Mouse (Mus musculus): ENCODE measurements at regions not wholly inside any gene's neighbourhood (a gene's known extent, or its start where the extent isn't known, plus 50 kb on each side); places are given as distances from the start of the nearest gene placed in this dataset.

DNA sequence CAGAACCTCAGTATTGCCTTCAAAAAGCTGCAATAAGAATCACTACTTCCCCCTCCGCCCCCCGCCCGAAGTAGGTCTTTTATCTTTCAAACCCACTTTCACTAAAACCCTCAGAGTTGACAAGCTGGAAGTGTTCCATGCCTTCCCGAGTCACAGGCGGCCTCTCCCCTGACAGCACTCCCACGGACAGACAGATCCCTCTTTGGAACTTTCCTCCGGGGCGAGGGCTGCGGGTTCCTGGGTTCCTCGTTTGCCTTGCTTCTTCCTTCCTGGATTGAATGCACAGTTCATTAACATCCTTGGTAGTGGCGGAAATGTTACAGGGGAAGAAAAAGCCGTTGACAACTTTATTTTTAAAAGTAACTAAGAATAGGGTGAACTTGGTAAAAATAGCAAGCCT is 132.1 kb upstream of the Fam19a5 start:
- H3K27me3 ChIP-seq = no peaks in the 10 kb centered on the region
- H3K4me3 ChIP-seq = no peak overlapping the region
- 59% methylated on average over 12 of the region's 12 CpGs for WGBS
- ATAC-seq (ENCODE audit: low FRiP score, low read depth) = no peak
- H3K9ac ChIP-seq = no peak overlapping the region
- H3K4me2 ChIP-seq (replicated peaks) = no peak overlapping the region
- H3K27ac ChIP-seq = no peak overlapping the region
- H3K9me3 ChIP-seq = no peaks in the 10 kb centered on the region
- no peaks in the 10 kb centered on the region for H3K4me1 ChIP-seq
- no peaks in the 10 kb centered on the region for H3K36me3 ChIP-seq

DNA sequence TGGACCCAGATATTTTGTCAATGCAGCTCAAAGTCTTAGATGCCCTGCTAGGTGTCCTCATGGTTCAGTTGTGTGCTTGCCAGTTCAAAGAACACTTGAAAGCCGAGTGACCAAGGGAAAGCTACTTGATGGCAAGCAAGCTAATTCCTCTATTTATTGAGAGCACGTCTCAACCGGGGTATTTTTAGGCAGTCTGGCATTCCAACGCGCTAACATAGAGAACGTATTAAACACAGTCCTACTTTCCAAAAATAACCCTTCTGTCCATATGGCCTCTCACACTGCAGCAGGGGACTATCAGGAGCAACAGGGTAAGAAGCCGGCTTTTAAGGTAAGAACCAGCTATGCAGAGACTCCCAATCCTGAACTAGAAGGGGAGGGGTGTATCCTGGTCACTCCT is 128.1 kb upstream of the Fam19a5 start:
- Histone ChIP-seq H3K36me3 (no peaks in the 10 kb centered on the region), H3K9me3 (no peaks in the 10 kb centered on the region), H3K4me3 (no peak overlapping the region), H3K4me1 (no peaks in the 10 kb centered on the region), H3K27ac (no peak overlapping the region), H3K4me2 (replicated peaks) (no peak overlapping the region), H3K9ac (no peak overlapping the region), H3K27me3 (no peaks in the 10 kb centered on the region)
- 78% methylated on average over 7 of the region's 7 CpGs for WGBS
- ATAC-seq (ENCODE audit: low FRiP score, low read depth) = no peak

DNA sequence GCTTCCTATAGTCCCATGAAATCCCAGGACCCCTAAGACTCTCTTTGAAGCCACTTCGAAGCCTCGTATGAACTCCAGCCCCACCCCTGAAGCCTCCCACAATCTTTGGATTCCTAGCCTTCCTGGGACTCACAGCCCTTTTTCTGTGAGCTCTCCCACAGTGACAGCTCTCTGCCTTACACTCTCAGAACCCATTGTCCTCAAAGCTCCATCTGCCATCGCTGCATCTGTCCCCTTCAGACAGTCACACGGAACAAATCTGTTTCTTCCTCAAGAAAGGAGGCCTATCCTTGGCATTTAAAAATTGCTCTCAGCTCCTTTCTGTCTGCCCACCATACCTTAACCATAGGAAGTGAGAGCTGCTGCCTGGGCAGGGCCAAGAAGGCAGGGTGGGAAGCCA is 122.4 kb upstream of the Fam19a5 start:
- no peaks in the 10 kb centered on the region for H3K27me3 ChIP-seq
- H3K9me3 ChIP-seq = no peaks in the 10 kb centered on the region
- ATAC-seq (ENCODE audit: low FRiP score, low read depth) = no peak
- no peak overlapping the region for H3K27ac ChIP-seq
- no peaks in the 10 kb centered on the region for H3K4me1 ChIP-seq
- no peak overlapping the region for H3K9ac ChIP-seq
- 88% methylated on average over 4 of the region's 4 CpGs for WGBS
- H3K4me2 ChIP-seq (replicated peaks) = no peak overlapping the region
- no peak overlapping the region for H3K4me3 ChIP-seq
- H3K36me3 ChIP-seq = no peaks in the 10 kb centered on the region

DNA sequence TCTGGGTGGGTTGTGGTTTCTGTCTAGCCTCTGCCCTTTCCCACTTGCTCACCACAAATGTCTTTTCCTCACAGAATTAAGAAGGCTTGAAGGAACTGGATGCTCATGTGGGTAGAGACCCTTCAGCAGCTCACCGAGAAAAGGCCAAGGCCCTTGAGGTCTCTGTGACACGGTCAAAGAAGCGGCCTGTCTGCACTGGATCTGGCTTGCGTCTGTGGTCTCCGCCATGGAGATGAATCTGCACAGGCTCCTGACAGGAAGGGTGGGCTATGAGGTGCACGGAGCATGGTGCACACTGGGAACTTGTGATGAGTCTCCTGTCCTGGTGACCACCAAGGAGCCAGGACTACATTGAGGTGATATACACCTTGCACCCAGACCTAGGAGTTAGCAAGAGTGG is 110.8 kb upstream of the Fam19a5 start:
- no peak for ATAC-seq (ENCODE audit: low FRiP score, low read depth)
- Histone ChIP-seq H3K27ac (no peak overlapping the region), H3K4me1 (no peaks in the 10 kb centered on the region), H3K36me3 (no peaks in the 10 kb centered on the region), H3K9me3 (no peaks in the 10 kb centered on the region), H3K9ac (no peak overlapping the region), H3K4me2 (replicated peaks) (no peak overlapping the region), H3K27me3 (no peaks in the 10 kb centered on the region), H3K4me3 (no peak overlapping the region)
- WGBS = 72% methylated on average over 6 of the region's 6 CpGs

DNA sequence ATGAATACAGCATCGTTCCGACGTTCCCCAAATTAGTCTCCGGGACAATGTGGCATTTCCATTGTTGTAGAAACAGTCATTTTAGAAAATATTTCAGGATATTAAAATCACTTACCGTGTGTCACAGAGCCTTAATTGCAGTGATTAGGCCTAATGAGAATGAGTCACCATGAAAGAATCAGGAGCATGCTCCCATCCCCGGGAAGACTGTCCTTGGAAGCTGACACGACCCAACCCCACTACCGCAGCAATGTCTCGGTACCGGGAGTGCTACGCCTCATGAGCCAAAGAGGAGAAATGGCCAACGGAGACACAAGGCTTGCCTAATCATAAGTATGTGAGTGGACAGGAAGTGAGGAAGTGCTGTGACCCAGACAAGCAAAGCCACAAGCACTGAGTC is 110.2 kb upstream of the Fam19a5 start:
- no peak overlapping the region for H3K4me3 ChIP-seq
- H3K9ac ChIP-seq = no peak overlapping the region
- WGBS = 88% methylated on average over 12 of the region's 12 CpGs
- no peak overlapping the region for H3K27ac ChIP-seq
- H3K4me1 ChIP-seq = no peaks in the 10 kb centered on the region
- no peak for ATAC-seq (ENCODE audit: low FRiP score, low read depth)
- no peak overlapping the region for H3K4me2 ChIP-seq (replicated peaks)
- H3K27me3 ChIP-seq = no peaks in the 10 kb centered on the region
- H3K9me3 ChIP-seq = no peaks in the 10 kb centered on the region
- H3K36me3 ChIP-seq = no peaks in the 10 kb centered on the region

DNA sequence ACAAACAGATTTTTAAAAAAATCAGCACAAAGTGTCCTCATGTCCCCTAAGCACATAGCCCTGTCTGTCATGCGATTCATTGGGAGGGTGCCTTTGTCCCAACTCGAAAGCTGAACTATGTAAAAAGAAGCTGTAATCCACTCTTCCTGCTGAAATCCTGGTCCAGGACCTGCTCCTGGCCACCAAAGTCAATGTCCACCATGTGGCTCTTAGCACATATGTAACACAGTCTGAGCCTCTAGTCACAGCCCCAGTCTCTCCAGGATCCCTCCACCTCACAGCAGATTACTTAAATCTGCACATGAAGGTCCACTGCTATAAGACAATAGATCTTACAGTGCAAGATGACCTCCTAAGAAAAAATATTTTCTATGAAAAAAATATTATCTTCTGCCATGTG is 108.5 kb upstream of the Fam19a5 start:
- Histone ChIP-seq H3K27ac (no peak overlapping the region), H3K27me3 (no peaks in the 10 kb centered on the region), H3K9me3 (no peaks in the 10 kb centered on the region), H3K4me3 (no peak overlapping the region), H3K9ac (no peak overlapping the region), H3K36me3 (no peaks in the 10 kb centered on the region), H3K4me1 (no peaks in the 10 kb centered on the region), H3K4me2 (replicated peaks) (no peak overlapping the region)
- ATAC-seq (ENCODE audit: low FRiP score, low read depth) = no peak
- 87% methylated on average over 2 of the region's 2 CpGs for WGBS

DNA sequence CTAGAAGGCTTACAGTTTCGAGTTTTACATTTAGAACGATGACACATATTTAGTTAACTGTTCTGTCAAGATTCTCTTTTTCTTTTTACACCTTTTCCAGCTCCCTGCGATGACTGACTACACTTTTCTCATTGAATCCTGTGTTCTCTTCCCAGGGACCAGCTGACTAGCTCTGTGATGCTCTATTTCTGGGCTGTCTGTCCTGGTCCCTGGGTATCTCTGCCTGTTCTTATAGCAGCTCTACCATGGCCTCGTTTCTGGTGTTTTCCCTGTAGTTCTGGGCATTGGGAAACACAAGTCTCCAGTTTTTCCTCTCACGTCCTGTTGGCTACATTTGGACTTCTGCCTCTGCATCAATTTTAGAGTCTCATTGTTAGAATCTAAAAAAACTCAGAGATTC is 106.5 kb upstream of the Fam19a5 start:
- H3K4me1 ChIP-seq = no peaks in the 10 kb centered on the region
- no peaks in the 10 kb centered on the region for H3K9me3 ChIP-seq
- H3K27ac ChIP-seq = no peak overlapping the region
- H3K36me3 ChIP-seq = no peaks in the 10 kb centered on the region
- WGBS = 79% methylated on average over 5 of the region's 5 CpGs
- no peak overlapping the region for H3K4me2 ChIP-seq (replicated peaks)
- ATAC-seq (ENCODE audit: low FRiP score, low read depth) = no peak
- H3K27me3 ChIP-seq = no peaks in the 10 kb centered on the region
- no peak overlapping the region for H3K4me3 ChIP-seq
- H3K9ac ChIP-seq = no peak overlapping the region

DNA sequence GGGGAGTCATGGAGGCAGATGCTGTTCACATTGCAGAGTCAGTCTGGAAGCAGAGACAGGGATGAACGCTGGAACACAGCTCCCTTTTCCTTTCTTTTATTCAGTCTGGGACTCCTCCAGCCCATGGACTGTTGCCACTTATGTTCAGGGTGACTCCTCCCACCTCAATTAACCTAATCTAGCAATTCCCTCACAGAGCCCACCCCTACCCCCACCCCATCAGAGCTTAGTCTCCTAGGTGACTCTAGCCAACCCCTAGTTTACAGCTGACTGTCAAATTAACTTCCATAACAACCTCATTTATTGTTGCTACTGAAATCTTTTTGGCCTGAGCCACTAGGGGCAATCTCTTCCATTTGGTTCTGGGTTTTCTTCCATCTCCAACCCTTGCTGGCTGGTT is 85.2 kb upstream of the Fam19a5 start:
- Histone ChIP-seq H3K36me3 (no peaks in the 10 kb centered on the region), H3K27ac (no peak overlapping the region), H3K4me3 (no peak overlapping the region), H3K9me3 (no peaks in the 10 kb centered on the region), H3K4me1 (no peaks in the 10 kb centered on the region), H3K9ac (no peak overlapping the region), H3K27me3 (no peaks in the 10 kb centered on the region), H3K4me2 (replicated peaks) (no peak overlapping the region)
- ATAC-seq (ENCODE audit: low FRiP score, low read depth) = no peak
- WGBS = 16% methylated on average over 1 of the region's 1 CpGs

DNA sequence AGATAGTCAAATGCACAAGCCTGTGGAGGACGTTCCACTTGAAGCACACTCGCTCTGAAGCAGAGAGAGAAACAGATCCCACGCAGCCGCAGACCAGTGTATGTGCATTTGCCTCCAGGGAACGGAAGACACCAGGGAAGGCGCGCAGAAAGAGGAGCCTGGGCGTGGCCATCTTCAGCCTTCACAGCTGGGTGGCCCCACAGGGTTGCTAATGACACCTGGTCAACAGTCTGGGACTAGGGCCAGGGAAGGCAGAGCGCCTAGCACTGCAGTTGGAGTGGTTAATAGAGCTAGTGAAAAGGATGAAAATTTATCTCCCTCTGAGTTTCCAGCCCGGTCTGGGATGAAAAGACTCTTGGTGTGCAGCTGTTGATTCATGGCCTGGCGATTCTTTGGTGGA is 67.9 kb upstream of the Fam19a5 start:
- H3K36me3 ChIP-seq = no peaks in the 10 kb centered on the region
- 25% methylated on average over 11 of the region's 11 CpGs for whole genome bisulfite sequencing
- peaks cover 15% of the 10 kb centered on the region for H3K4me1 ChIP-seq
- H3K9ac ChIP-seq = no peak overlapping the region
- peak overlapping the region; percentile 14; the same call in 1 of the 2 replicates for H3K4me2 ChIP-seq (replicated peaks)
- H3K9me3 ChIP-seq = no peaks in the 10 kb centered on the region
- H3K27me3 ChIP-seq = peaks cover 20% of the 10 kb centered on the region
- H3K4me3 ChIP-seq = no peak overlapping the region
- ATAC-seq (ENCODE audit: low FRiP score, low read depth) = peak; percentile 48; the same call in 1 of the 2 replicates
- H3K27ac ChIP-seq = no peak overlapping the region

DNA sequence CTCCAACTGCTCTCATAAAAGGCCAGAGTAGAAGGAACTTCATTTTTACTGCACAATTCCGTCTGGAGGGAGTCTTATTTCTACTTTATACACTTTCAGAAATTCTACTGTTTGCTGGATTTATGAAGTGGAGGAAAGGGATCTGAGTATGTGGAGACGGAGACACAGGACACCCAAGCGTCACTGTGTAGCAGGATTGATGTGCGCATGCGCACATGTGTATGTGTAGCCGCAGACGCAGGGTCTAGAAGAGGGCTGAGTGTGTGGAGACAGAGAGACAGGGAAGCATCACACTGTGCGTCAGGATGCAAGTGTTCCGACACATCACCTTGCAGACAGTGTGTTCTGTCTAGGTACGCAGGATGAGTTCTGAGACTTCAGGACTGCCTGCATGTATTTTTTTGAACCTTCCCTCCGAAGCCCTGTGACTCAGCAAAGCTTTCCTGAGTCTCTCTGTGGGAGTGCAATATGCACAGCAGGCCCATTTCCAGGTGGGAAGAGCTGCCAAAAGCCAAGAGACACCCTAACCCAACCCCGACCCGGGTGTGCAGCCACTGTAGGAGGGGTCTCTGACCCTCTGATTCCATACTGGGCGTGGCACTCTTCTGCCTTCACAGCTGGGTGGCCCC is 67.1 kb upstream of the Fam19a5 start:
- no peak overlapping the region for H3K9ac ChIP-seq
- no peaks in the 10 kb centered on the region for H3K9me3 ChIP-seq
- H3K4me2 ChIP-seq (replicated peaks) = peak overlapping the region; percentile 28; the same call in 1 of the 2 replicates
- H3K4me1 ChIP-seq = peaks cover 15% of the 10 kb centered on the region
- H3K27ac ChIP-seq = no peak overlapping the region
- H3K27me3 ChIP-seq = peaks cover 20% of the 10 kb centered on the region
- H3K36me3 ChIP-seq = no peaks in the 10 kb centered on the region
- no peak overlapping the region for H3K4me3 ChIP-seq
- ATAC-seq (ENCODE audit: low FRiP score, low read depth) = peak; percentile 64; the same call in 1 of the 2 replicates
- WGBS = 61% methylated on average over 14 of the region's 14 CpGs

DNA sequence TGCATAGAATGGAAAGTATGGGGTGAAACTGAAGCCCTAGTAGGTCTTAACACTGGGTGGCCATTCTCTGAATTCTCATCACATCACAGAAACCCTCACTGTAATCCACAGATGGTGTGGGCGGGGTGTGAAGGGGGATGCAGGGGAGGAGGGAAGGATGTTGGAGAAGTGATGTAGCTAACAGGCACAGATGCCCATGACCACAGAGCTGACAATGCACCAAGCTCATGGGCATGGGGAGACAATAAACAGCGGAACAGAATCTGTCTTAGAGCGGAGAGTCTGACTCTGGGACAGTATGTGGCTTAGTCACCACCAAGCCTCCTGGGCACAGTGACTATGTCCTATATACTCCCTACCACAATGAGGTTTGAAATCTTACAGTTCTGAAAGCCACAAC is 63.3 kb upstream of the Fam19a5 start:
- H3K27ac ChIP-seq = no peak overlapping the region
- WGBS = 79% methylated on average over 3 of the region's 3 CpGs
- H3K4me2 ChIP-seq (replicated peaks) = no peak overlapping the region
- no peak for ATAC-seq (ENCODE audit: low FRiP score, low read depth)
- no peaks in the 10 kb centered on the region for H3K9me3 ChIP-seq
- H3K9ac ChIP-seq = no peak overlapping the region
- H3K36me3 ChIP-seq = no peaks in the 10 kb centered on the region
- no peak overlapping the region for H3K4me3 ChIP-seq
- peaks cover 20% of the 10 kb centered on the region for H3K27me3 ChIP-seq
- peaks cover 15% of the 10 kb centered on the region for H3K4me1 ChIP-seq

All from limb, embryonic 13.5 days (tissue).